Mouse (Mus musculus) heart, embryonic 16.5 days (tissue): Measurements from ENCODE around the gene Kcnmb2. TPM values are rescaled to one million over a fixed set of nuclear protein-coding genes. Genes with fewer than 3 reads are reported as not detected.

ENCODE experiments used
- ATAC-seq: fragments of 200-750 bp; cut with Nextera tagmentation; replicated peaks from 2 replicates; pipeline ENCODE4 v1.8.0; 2017; ENCODE audit warnings: moderate number of reproducible peaks; ENCODE audit not compliant: insufficient read depth, low FRiP score; ENCODE audit errors: extremely low read depth
- H3K27ac ChIP-seq: fragments of 300-500 bp; sonication (generic); 2 replicates; pipeline ENCODE4 v1.5.1; 2014; ENCODE audit warnings: mild to moderate bottlenecking, low read length, control low read depth, moderate library complexity
- H3K27me3 ChIP-seq: fragments of 300-500 bp; sonication (generic); 2 replicates; pipeline ENCODE4 v1.6.1; 2014; ENCODE audit warnings: low read length, mixed read lengths; ENCODE audit not compliant: control insufficient read depth, insufficient read depth
- H3K36me3 ChIP-seq: fragments of 300-500 bp; sonication (generic); 2 replicates; pipeline ENCODE4 v1.6.1; 2014; ENCODE audit not compliant: control insufficient read depth, insufficient read depth
- H3K4me1 ChIP-seq: fragments of 300-500 bp; sonication (generic); 2 replicates; pipeline ENCODE4 v1.6.1; 2014; ENCODE audit warnings: low read length, mixed read lengths; ENCODE audit not compliant: control insufficient read depth, insufficient read depth
- H3K4me2 ChIP-seq: fragments of 300-500 bp; sonication (generic); 2 replicates; pipeline ENCODE4 v1.6.1; 2014; ENCODE audit warnings: low read depth, mild to moderate bottlenecking, control low read depth, low read length
- H3K4me3 ChIP-seq: fragments of 300-500 bp; sonication (generic); 2 replicates; pipeline ENCODE4 v1.5.1; 2014; ENCODE audit warnings: mild to moderate bottlenecking, control low read depth, low read length
- H3K9ac ChIP-seq: fragments of 300-500 bp; sonication (generic); 2 replicates; pipeline ENCODE4 v1.6.1; 2014; ENCODE audit warnings: low read length, control low read depth
- H3K9me3 ChIP-seq: fragments of 300-500 bp; sonication (generic); replicated peaks from 2 replicates; pipeline ENCODE4 v1.6.1; 2016; ENCODE audit warnings: low read length; ENCODE audit not compliant: control insufficient read depth
- WGBS: fragments of 180-500 bp; shearing (Covaris S2); extraction: QIAGEN DNeasy Blood & Tissue Kit; methylation state at CpG from one replicate; pipeline ENCODE4 v1.1.7; 2014; 5-methylcytosine and 5-hydroxymethylcytosine counted together
- polyA plus RNA-seq: library from polyadenylated mRNA; unstranded; fragments of >200 nt; fragmentation: Nextera tagmentation; extraction: Ambion mirVana; gene quantifications from 2 replicates; pipeline ENCODE4 v1.2.1, GENCODE M21; 2015

Kcnmb2 gene
- polyA plus RNA-seq, 1 experiment from 2014 or later, result 0.66 TPM

DNA sequence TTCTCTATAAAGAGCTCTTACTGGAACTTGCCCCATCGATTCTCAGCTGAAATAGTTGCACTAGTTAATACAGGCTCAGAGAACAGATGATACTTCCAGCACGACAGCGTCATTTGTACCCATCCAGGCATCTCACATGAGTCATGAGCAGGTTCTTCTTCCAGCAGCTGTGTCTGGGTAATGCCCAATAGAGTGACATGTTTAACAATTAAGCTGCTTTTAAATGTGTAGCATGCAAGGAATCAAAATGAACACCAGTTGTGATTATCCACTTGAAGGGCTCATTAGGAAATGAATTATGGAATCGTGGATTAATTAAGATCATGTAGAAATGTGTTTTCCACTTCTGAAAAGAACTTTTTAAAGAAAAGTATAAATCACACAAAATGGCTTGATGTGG lies 245.4 kb downstream of the Kcnmb2 start:
- no peak overlapping the region for H3K27ac ChIP-seq
- H3K4me1 ChIP-seq, result no peaks in the 10 kb centered on the region
- 78% methylated on average over 4 of the region's 4 CpGs for WGBS
- H3K4me2 ChIP-seq, result no peak overlapping the region
- no peaks in the 10 kb centered on the region for H3K27me3 ChIP-seq
- H3K36me3 ChIP-seq, result no peaks in the 10 kb centered on the region
- no peak overlapping the region for H3K4me3 ChIP-seq
- no peak for ATAC-seq
- no peaks in the 10 kb centered on the region for H3K9me3 ChIP-seq
- H3K9ac ChIP-seq, result no peak overlapping the region

GRCm38 (mm10) chr3:32149851-32150570 lies 247.7 kb downstream of the Kcnmb2 start:
- Histone ChIP-seq H3K27ac (no peak overlapping the region), H3K27me3 (no peaks in the 10 kb centered on the region), H3K9ac (no peak overlapping the region), H3K9me3 (no peaks in the 10 kb centered on the region), H3K4me3 (no peak overlapping the region), H3K4me1 (no peaks in the 10 kb centered on the region), H3K4me2 (no peak overlapping the region), H3K36me3 (no peaks in the 10 kb centered on the region)
- ATAC-seq, result no peak
- WGBS, result 67% methylated on average over 14 of the region's 14 CpGs

DNA sequence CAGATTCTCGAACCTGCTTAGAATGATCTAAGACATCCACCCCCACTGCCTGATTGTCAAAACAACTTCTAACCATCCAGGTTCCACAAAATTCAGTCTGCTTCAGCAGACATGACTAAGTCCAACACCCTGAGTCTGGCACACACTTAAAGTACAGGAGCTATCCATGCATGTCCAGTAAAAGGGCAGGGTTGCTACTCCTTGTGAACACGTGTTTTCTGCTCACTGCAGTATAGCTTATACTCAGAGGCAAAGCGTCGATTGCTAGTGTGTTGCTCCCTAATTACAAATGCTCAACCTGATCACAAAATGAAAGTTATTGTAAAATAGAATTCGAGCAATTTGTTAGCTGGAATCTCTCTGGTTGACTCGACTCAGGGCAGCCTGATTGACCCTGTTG lies 278.2 kb downstream of the Kcnmb2 start:
- Histone ChIP-seq H3K27ac (no peak overlapping the region), H3K4me1 (0 out of 2 replicates have a peak, but pooled peaks cover 2% of the 10 kb centered on the region), H3K36me3 (no peaks in the 10 kb centered on the region), H3K9me3 (peaks cover 5% of the 10 kb centered on the region), H3K9ac (no peak overlapping the region), H3K27me3 (no peaks in the 10 kb centered on the region), H3K4me3 (no peak overlapping the region), H3K4me2 (no peak overlapping the region)
- no peak for ATAC-seq
- 70% methylated on average over 6 of the region's 6 CpGs for WGBS

DNA sequence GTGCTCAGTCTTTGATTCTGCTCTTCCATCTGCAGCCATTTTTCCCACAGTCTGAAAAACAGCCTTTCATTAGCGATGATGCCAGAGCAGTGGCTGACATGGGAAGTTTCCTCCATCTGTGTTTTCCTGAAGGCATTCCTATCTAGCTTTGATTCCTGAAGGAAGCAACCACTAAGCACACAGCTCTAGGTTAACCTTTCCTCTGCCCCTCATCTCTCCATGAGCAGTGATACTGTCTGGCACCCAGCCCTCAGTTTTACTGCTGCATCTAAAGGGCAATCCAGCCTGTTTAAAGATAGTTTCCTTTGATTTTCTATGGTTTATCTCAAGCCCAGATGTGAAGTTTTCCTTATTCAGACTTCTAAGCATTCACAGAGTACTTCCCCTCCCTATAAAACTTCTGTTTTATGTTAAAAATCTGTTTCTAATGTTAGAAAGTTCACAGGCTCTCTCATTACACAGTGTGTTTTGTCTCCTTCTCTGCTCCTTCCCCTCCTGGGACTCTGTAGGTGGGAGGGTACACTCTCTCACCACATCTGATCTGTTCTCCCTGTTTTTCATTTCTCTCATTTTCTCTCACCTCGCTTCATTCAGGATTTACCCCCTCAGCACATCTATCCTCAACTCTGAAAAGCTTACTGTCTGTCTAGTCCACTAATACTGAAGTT lies 283.7 kb downstream of the Kcnmb2 start:
- ATAC-seq, result no peak
- WGBS, result 60% methylated on average over 2 of the region's 2 CpGs
- no peak overlapping the region for H3K9ac ChIP-seq
- H3K4me3 ChIP-seq, result no peak overlapping the region
- no peak overlapping the region for H3K4me2 ChIP-seq
- H3K27me3 ChIP-seq, result no peaks in the 10 kb centered on the region
- H3K36me3 ChIP-seq, result no peaks in the 10 kb centered on the region
- peaks cover 5% of the 10 kb centered on the region for H3K9me3 ChIP-seq
- peaks cover 10% of the 10 kb centered on the region for H3K4me1 ChIP-seq
- H3K27ac ChIP-seq, result no peak overlapping the region

DNA sequence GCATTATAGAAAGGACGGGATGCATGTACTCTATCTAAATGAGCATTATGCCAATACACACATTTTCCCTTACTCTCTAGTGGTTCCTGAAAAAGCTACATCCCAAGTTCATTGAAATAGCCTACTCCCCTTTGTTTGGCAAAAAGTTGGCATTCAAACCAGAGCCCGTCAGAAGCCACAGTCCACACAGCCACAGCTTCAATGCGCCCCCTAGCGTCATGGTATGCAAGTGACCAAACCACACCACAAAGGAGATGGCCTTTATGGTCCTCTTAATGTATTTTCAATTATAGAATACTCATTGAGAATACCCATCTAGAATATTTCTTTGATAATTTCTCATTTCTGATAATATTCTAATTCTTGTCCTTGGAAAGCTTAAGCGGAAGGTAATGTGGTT lies 286.2 kb downstream of the Kcnmb2 start:
- H3K4me2 ChIP-seq, result no peak overlapping the region
- H3K27me3 ChIP-seq, result no peaks in the 10 kb centered on the region
- no peak overlapping the region for H3K9ac ChIP-seq
- ATAC-seq, result no peak
- H3K27ac ChIP-seq, result no peak overlapping the region
- H3K4me3 ChIP-seq, result no peak overlapping the region
- 32% methylated on average over 5 of the region's 5 CpGs for WGBS
- no peaks in the 10 kb centered on the region for H3K36me3 ChIP-seq
- peaks cover 8% of the 10 kb centered on the region for H3K4me1 ChIP-seq
- H3K9me3 ChIP-seq, result no peaks in the 10 kb centered on the region

- H3K9me3 ChIP-seq, result no peaks in the 10 kb centered on the region
- H3K9ac ChIP-seq, result no peak overlapping the region
- 40% methylated on average over 2 of the region's 2 CpGs for WGBS
- H3K36me3 ChIP-seq, result no peaks in the 10 kb centered on the region
- H3K4me1 ChIP-seq, result peaks cover 8% of the 10 kb centered on the region
- no peak for ATAC-seq
- H3K27me3 ChIP-seq, result no peaks in the 10 kb centered on the region
- no peak overlapping the region for H3K27ac ChIP-seq
- no peak overlapping the region for H3K4me3 ChIP-seq
- no peak overlapping the region for H3K4me2 ChIP-seq
These were observed 286.6 kb downstream of the Kcnmb2 start for GRCm38 (mm10) chr3:32188955-32189354.

DNA sequence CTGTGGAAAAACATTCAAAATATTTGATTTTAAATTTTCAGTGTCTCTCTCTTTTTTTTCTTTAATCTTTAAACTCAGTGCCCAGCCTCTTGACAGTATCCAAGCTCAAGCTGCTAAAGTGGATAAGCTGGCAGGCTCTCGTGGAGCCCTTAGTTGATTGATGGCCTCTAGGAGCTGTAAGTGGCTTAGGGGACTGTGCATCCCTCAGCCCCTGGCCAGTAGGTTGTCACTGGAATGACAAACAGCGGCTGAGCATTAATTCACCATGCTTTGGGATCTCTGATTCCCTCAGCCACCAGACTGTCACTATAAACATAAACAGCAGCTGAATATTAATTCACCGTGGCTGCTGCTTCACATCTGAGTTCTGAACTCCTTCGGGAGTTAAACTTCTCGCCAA lies 287.6 kb downstream of the Kcnmb2 start:
- Histone ChIP-seq H3K4me2 (no peak overlapping the region), H3K9ac (no peak overlapping the region), H3K4me1 (peaks cover 11% of the 10 kb centered on the region), H3K9me3 (no peaks in the 10 kb centered on the region), H3K27ac (no peak overlapping the region), H3K27me3 (no peaks in the 10 kb centered on the region), H3K36me3 (no peaks in the 10 kb centered on the region), H3K4me3 (no peak overlapping the region)
- no peak for ATAC-seq
- WGBS, result 47% methylated on average over 5 of the region's 5 CpGs

DNA sequence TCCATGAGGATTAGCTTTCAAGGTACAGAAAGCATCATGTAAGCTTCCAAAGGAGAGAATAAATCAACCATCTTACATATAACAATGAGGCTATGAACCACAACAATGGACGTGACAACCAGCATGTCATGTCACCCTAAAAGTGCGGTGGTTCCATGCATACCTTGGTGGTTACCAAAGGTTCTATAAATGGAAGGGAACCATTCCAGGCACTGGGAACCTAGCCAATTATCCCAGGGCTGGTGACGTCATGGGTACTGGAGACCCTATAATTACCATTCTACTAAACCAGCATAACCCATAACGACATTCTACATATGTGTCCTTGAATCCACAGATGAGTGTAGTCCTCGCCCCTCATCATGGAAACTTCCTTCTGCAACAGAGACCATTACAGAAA lies 291.7 kb downstream of the Kcnmb2 start:
- Histone ChIP-seq H3K36me3 (no peaks in the 10 kb centered on the region), H3K27me3 (no peaks in the 10 kb centered on the region), H3K9me3 (no peaks in the 10 kb centered on the region), H3K27ac (no peak overlapping the region), H3K4me1 (peaks cover 11% of the 10 kb centered on the region), H3K9ac (no peak overlapping the region), H3K4me3 (no peak overlapping the region), H3K4me2 (no peak overlapping the region)
- 50% methylated on average over 5 of the region's 5 CpGs for WGBS
- peak; percentile 58; the same call in 1 of the 2 replicates for ATAC-seq

DNA sequence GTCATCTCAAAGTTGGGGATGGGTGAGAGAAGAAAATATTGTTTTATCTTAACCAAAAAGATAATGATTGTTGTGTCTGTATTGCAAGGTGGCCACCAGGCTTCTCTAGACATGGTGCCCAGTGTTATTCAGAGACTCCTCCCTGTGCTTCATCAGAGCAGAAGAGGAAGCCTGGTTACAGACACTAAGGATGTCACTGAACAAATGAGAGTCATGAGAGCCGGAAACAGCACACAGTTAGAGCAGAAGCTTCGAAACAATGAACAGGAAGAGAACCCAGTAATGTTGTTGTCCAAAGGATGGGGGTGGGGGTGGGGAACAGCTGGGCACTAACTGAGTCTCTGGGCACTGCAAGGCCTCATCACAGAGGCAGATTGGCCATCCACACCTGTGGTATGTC lies 324.4 kb downstream of the Kcnmb2 start:
- Histone ChIP-seq H3K36me3 (no peaks in the 10 kb centered on the region), H3K27ac (no peak overlapping the region), H3K9me3 (no peaks in the 10 kb centered on the region), H3K27me3 (no peaks in the 10 kb centered on the region), H3K4me1 (no peaks in the 10 kb centered on the region), H3K9ac (no peak overlapping the region), H3K4me2 (no peak overlapping the region), H3K4me3 (no peak overlapping the region)
- WGBS, result 75% methylated on average over 2 of the region's 2 CpGs
- no peak for ATAC-seq
